Mouse (Mus musculus) intestine, embryonic 16.5 days (tissue): Measurements from ENCODE around the gene Mtrf1. TPM values are rescaled to one million over a fixed set of nuclear protein-coding genes. Genes with fewer than 3 reads are reported as not detected.
"Not testable (repeated sequence)": the region's sequence is repeated elsewhere in the genome, so short reads cannot be mapped to it uniquely, and the experiment has no call there.

Experiments used
- ATAC-seq: fragments of 200-750 bp; cut with Nextera tagmentation; 2 replicates; pipeline ENCODE4 v1.8.0; 2017; ENCODE audit warnings: moderate TSS enrichment, moderate library complexity
- H3K27ac ChIP-seq: fragments of 300-500 bp; sonication (generic); 2 replicates; pipeline ENCODE4 v1.5.1; 2014; ENCODE audit warnings: mild to moderate bottlenecking, low read length
- H3K27me3 ChIP-seq: fragments of 300-500 bp; sonication (generic); replicated peaks from 2 replicates; pipeline ENCODE4 v1.6.1; 2014; ENCODE audit warnings: low read length, control low read depth, mixed read lengths; ENCODE audit not compliant: control insufficient read depth, insufficient read depth
- H3K36me3 ChIP-seq: fragments of 300-500 bp; sonication (generic); 2 replicates; pipeline ENCODE4 v1.6.1; 2014; ENCODE audit warnings: low read length, control low read depth; ENCODE audit not compliant: control insufficient read depth, insufficient read depth
- H3K4me1 ChIP-seq: fragments of 300-500 bp; sonication (generic); 2 replicates; pipeline ENCODE4 v1.6.1; 2014; ENCODE audit warnings: low read length, control low read depth, mixed read lengths; ENCODE audit not compliant: control insufficient read depth, insufficient read depth
- H3K4me2 ChIP-seq: fragments of 300-500 bp; sonication (generic); 2 replicates; pipeline ENCODE4 v1.6.1; 2014; ENCODE audit warnings: low read depth, low read length, control low read depth
- H3K4me3 ChIP-seq: fragments of 300-500 bp; sonication (generic); 2 replicates; pipeline ENCODE4 v1.5.1; 2014; ENCODE audit warnings: mild to moderate bottlenecking, low read length
- H3K9ac ChIP-seq: fragments of 300-500 bp; sonication (generic); 2 replicates; pipeline ENCODE4 v1.6.1; 2014; ENCODE audit warnings: low read depth, low read length
- H3K9me3 ChIP-seq: fragments of 300-500 bp; sonication (generic); 2 replicates; pipeline ENCODE4 v1.6.1; 2016; ENCODE audit warnings: low read length, control low read depth; ENCODE audit not compliant: control insufficient read depth
- WGBS: fragments of 180-500 bp; shearing (Covaris S2); extraction: QIAGEN DNeasy Blood & Tissue Kit; methylation state at CpG from one replicate; pipeline ENCODE4 v1.1.7; 2014; 5-methylcytosine and 5-hydroxymethylcytosine counted together
- polyA plus RNA-seq: library from polyadenylated mRNA; unstranded; fragments of >200 nt; fragmentation: Nextera tagmentation; extraction: Ambion mirVana; gene quantifications from 2 replicates; pipeline ENCODE4 v1.2.1, GENCODE M21; 2015

Gene Mtrf1
- polyA plus RNA-seq, 1 experiment from 2014 or later, result 11.5 TPM

DNA sequence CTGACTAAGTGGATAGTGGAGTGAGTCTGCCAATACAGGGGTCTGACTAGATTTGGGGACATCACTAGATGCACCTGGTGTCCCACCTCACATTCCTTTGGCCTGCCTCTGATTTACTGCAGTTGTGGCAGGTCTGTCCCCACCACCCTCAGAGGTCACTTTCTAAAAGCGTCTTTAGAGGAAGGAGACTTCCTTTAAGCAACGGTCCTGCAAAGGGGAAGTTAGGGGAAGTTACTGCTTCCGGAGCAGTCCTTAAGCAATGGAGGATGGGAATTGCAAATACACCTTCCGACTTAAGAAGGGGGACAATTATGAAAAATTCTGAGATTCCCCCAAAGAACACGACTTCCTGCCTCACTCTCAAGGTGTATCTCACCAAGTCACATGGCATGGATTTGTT lies 43.9 kb downstream of the Mtrf1 start:
- no peaks in the 10 kb centered on the region for H3K9me3 ChIP-seq
- H3K4me2 ChIP-seq, result no peak overlapping the region
- H3K4me1 ChIP-seq, result no peaks in the 10 kb centered on the region
- WGBS, result 82% methylated on average over 5 of the region's 5 CpGs
- ATAC-seq, result no peak
- H3K27me3 ChIP-seq, result no peaks in the 10 kb centered on the region
- H3K36me3 ChIP-seq, result no peaks in the 10 kb centered on the region
- no peak overlapping the region for H3K4me3 ChIP-seq
- H3K27ac ChIP-seq, result no peak overlapping the region
- no peak overlapping the region for H3K9ac ChIP-seq

DNA sequence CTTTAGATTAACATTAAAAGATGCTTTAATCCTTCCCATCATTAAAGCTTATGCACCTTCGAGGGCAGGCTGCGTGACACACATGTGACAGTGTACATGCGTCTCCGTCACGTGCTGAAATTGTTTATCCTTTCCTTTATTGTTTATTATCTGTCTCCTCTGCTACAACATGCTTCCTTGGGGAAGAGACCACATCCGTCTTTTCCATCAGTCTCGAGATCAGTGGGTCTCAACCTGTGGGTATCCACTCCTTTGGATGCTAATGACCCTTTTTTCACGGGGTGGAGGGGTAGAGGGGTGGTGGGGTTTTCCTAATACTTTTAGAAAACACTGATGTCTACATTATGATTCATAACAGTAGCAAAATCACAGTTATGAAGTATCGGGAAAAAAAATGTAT lies 47.0 kb downstream of the Mtrf1 start:
- 81% methylated on average over 9 of the region's 9 CpGs for WGBS
- Histone ChIP-seq H3K4me2 (no peak overlapping the region), H3K9me3 (no peaks in the 10 kb centered on the region), H3K27ac (no peak overlapping the region), H3K9ac (no peak overlapping the region), H3K4me3 (no peak overlapping the region), H3K36me3 (no peaks in the 10 kb centered on the region), H3K27me3 (no peaks in the 10 kb centered on the region), H3K4me1 (no peaks in the 10 kb centered on the region)
- no peak for ATAC-seq

DNA sequence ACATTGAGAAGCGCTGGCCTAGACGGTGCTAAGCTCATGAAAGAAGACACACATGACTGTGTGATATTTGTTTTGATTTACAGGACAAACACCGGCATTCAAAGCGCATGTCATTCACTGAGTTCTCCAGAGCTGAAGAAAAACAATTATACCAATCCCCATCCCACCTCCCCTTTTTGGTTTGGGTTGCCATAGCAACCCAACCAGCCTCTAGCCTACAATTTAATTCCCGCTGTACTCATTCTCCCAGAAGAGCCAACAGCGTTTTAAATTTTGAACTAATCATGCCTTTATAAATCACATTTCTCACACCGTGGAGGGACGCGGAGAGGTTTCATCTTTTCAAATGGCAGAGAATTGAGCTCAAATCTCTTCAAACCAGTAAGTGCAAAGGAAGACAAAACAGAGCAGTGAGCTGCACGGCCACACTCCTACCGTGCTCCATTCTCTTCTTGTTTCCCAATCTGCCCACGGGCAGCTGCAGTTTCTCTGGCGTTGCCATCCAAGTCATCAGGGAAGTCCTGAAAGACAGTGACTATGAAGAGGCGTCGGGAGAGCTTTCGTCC lies 47.6 kb downstream of the Mtrf1 start:
- Histone ChIP-seq H3K4me3 (no peak overlapping the region), H3K27ac (no peak overlapping the region), H3K27me3 (no peaks in the 10 kb centered on the region), H3K36me3 (no peaks in the 10 kb centered on the region), H3K9ac (no peak overlapping the region), H3K4me1 (no peaks in the 10 kb centered on the region), H3K4me2 (no peak overlapping the region), H3K9me3 (no peaks in the 10 kb centered on the region)
- WGBS, result 69% methylated on average over 16 of the region's 16 CpGs
- no peak for ATAC-seq

DNA sequence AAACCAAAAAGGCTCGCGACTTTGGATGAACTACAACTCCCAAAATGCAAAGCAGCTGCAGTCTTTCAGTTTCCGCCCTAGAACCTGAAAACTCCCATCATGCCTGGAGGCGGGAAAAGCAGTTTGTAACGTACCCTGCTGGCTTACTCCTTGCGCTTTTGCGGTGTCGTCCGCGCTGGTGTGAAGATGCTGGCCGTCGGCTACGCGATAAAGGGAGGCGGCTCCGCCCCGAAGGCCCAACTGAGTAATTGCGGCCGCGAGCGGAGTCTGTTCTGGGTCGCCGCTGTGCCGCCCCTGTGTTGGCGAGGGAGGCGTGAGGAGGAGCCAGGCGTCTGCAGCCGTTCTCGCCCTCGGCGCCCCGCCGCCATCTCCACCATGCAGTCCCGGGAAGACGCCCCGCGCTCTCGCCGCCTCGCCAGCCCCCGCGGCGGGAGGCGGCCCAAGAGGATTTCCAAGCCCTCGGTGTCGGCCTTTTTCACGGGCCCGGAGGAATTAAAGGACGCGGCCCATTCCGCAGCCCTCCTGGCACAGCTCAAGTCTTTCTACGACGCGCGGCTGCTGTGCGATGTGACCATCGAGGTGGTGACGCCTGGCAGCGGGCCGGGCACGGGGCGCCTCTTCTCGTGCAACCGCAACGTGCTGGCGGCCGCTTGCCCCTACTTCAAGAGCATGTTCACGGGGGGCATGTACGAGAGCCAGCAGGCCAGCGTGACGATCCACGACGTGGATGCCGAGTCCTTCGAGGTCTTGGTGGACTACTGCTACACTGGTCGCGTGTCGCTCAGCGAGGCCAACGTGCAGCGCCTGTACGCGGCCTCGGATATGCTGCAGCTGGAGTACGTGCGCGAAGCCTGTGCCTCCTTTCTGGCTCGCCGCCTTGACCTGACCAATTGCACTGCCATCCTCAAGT lies 54.4 kb downstream of the Mtrf1 start, which contains the start of gene Kbtbd6:
TSS of gene Kbtbd6 (plus strand) at position 155 of the 910 bp plus-strand sequence.
- ATAC-seq, result peak; percentile 89
- H3K36me3 ChIP-seq, H3K4me1 ChIP-seq, H3K9me3 ChIP-seq, H3K27me3 ChIP-seq: not testable (repeated sequence)
- Histone ChIP-seq H3K27ac (peak within 1 kb of the TSS; percentile 23; the same call in 1 of the 2 replicates), H3K4me2 (peak within 1 kb of the TSS; percentile 57), H3K9ac (peak within 1 kb of the TSS; percentile 53), H3K4me3 (peak within 1 kb of the TSS; percentile 56)
- WGBS, result 4% methylated on average over 29 of the region's 89 CpGs

DNA sequence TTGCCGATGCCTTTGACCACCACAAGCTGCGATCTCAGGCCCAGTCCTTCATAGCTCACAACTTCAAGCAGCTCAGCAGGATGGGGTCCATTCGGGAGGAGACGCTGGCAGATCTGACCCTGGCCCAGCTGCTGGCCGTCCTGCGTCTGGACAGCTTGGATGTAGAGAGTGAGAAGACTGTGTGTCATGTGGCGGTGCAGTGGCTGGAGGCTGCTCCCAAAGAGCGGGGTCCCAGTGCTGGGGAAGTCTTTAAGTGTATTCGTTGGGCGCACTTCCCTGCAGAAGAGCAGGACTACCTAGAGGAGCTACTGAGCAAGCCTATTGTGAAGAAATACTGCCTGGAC lies 55.0 kb downstream of the Mtrf1 start:
- H3K27me3 ChIP-seq, H3K4me3 ChIP-seq, H3K36me3 ChIP-seq, H3K4me2 ChIP-seq, H3K9me3 ChIP-seq, H3K4me1 ChIP-seq, H3K9ac ChIP-seq, H3K27ac ChIP-seq: not testable (repeated sequence)
- 98% methylated on average over 6 of the region's 10 CpGs for WGBS
- peak; percentile 10; the same call in 1 of the 2 replicates for ATAC-seq

DNA sequence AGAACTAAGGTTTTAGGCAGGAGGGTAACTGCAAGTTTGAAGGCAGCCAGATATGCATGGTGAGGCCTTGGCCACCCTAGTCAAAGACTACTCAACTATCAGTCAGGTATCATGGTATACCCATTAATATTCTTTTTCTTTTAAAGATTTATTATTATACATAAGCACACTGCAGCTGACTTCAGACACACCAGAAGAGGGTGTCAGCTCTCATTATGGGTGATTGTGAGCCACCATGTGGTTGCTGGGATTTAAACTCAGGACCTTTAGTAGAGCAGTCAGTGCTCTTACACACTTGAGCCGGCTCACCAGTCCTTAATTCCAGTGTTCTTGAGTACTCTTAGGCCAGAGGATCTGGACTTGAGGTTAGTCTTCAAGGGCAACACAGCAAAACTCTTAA lies 62.8 kb downstream of the Mtrf1 start:
- Histone ChIP-seq H3K4me2 (no peak overlapping the region), H3K36me3 (peaks cover 4% of the 10 kb centered on the region; the same call in 1 of the 2 replicates), H3K9ac (no peak overlapping the region), H3K4me1 (no peaks in the 10 kb centered on the region), H3K27me3 (no peaks in the 10 kb centered on the region), H3K9me3 (no peaks in the 10 kb centered on the region), H3K4me3 (no peak overlapping the region), H3K27ac (no peak overlapping the region)
- 88% methylated on average over 1 of the region's 1 CpGs for WGBS
- ATAC-seq, result no peak

DNA sequence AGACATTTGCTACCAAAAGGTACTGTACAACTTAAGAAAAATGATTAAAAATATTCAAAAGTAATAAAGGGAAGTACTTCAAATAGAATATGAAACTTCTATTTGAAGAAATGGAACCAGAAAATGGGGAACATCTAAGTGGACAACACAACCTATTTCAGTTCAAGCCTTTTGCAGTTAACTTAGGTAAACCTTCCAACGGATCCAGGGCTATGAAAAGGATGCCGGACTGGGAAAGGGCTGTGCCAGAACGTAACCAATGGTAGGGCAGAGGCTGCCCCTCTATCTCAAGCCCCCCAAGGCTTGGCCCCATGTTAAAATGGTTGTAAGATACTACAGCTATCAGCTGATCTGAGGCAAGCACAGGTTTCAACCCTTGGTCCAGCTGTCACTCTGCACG lies 63.4 kb downstream of the Mtrf1 start:
- Histone ChIP-seq H3K4me3 (no peak overlapping the region), H3K9me3 (no peaks in the 10 kb centered on the region), H3K36me3 (peaks cover 4% of the 10 kb centered on the region; the same call in 1 of the 2 replicates), H3K27ac (no peak overlapping the region), H3K27me3 (no peaks in the 10 kb centered on the region), H3K9ac (no peak overlapping the region), H3K4me2 (no peak overlapping the region), H3K4me1 (no peaks in the 10 kb centered on the region)
- ATAC-seq, result no peak
- WGBS, result 91% methylated on average over 4 of the region's 4 CpGs

DNA sequence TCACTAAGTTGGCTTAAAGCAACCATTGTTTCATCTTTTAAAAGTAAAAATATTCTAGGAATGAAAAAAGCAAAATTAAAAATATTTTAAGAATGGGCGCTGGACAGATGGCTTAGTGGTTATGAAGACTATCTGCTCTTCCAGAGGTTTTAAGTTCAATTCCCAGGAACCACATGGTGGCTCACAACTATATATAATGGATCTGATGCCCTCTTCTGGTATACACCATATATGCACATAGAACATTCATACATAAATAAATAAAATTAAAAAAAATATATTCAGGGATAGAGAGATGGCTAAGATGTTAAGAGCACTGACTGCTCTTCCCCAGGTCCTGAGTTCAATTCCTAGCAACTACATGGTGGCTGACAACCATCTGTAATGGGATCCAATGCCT lies 68.1 kb downstream of the Mtrf1 start:
- ATAC-seq, result no peak
- Histone ChIP-seq H3K9me3 (no peaks in the 10 kb centered on the region), H3K4me1 (no peaks in the 10 kb centered on the region), H3K27ac (no peak overlapping the region), H3K4me3 (no peak overlapping the region), H3K4me2 (no peak overlapping the region), H3K36me3 (peaks cover 10% of the 10 kb centered on the region), H3K27me3 (no peaks in the 10 kb centered on the region), H3K9ac (no peak overlapping the region)
- WGBS, result 93% methylated on average over 1 of the region's 1 CpGs

DNA sequence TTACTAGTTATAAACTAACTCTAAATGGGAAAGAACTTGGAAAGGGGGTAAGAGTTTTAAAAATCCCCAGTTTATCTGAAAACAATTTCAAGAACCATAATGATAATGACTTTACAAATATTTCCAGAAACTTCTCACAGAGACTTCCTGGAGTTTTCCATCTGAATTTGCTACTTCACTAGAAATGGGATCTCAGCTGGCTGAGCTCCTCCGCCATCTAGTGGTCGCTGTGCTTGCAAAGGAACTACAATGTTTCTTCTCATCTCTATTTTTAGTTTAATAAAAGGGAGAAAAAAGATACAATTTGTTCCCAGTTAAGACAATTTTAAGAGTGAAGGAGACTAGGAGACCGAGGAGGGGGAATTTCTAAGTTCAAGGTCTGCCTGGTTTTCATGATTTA lies 70.0 kb downstream of the Mtrf1 start:
- Histone ChIP-seq H3K4me3 (no peak overlapping the region), H3K27ac (no peak overlapping the region), H3K4me1 (no peaks in the 10 kb centered on the region), H3K9ac (no peak overlapping the region), H3K9me3 (no peaks in the 10 kb centered on the region), H3K4me2 (no peak overlapping the region), H3K36me3 (peaks cover 6% of the 10 kb centered on the region; the same call in 1 of the 2 replicates), H3K27me3 (no peaks in the 10 kb centered on the region)
- ATAC-seq, result no peak
- 32% methylated on average over 3 of the region's 3 CpGs for WGBS
